8 mouse cellular contexts compared by ENCODE assay signal in genomic region chr5:125052237-125052602, GRCm38 (mm10). TPM values are rescaled to one million over a fixed set of nuclear protein-coding genes. Genes with fewer than 3 reads are reported as not detected.
A peak's percentile ranks its signal among the peaks of the same experiment; 100 is the strongest.
DNase-seq lines count a peak whose midpoint lies in the region; ATAC-seq lines count a peak whose summit lies in the region.

No protein-coding gene starts in this region.

- no peak for DNase-seq in frontal cortex, postnatal 14 days (ENCODE audit: low spot score in 2 of 2)
- peak; percentile 29 for DNase-seq in CD4-positive helper T cell, adult 2 months (ENCODE audit: low read depth, low spot score)
- peak; percentile 48 for DNase-seq in lung, postnatal 14 days
- DNase-seq in kidney, adult 9 months, result no peak
- DNase-seq in embryo, embryonic 10.5 days (ENCODE audit: low spot score), result no peak
- DNase-seq in cerebellum, postnatal 36 days, result no peak

- H3K9me3 ChIP-seq in heart, embryonic 14.5 days (ENCODE audit: control insufficient read depth, low read length), result no peaks in the 10 kb centered on the region

- H3K4me2 ChIP-seq in heart, embryonic 14.5 days (ENCODE audit: low read length), result no peak overlapping the region

- peak overlapping the region; percentile 37 to 60 for H3K27ac ChIP-seq in heart, embryonic 14.5 days (replicated peaks in 1 of 2; ENCODE audit: control insufficient read depth in 1 of 2, insufficient read depth in 1 of 2, low read depth in 2 of 2, low read length in 2 of 2)

- peaks cover 59% of the 10 kb centered on the region for H3K36me3 ChIP-seq in heart, embryonic 14.5 days (ENCODE audit: control insufficient read depth, insufficient read depth, low read length)

- WGBS in heart, embryonic 14.5 days, result 31% methylated on average over 10 of the region's 10 CpGs

- ATAC-seq in frontal cortex, adult (ENCODE audit: low TSS enrichment), result peak; percentile 13; the same call in 1 of the 2 replicates
- no peak for ATAC-seq in heart, embryonic 14.5 days (ENCODE audit: insufficient number of reproducible peaks, insufficient read depth, low FRiP score, low read depth)

- peaks cover 47 to 58% of the 10 kb centered on the region in 2 experiments for H3K4me1 ChIP-seq in heart, embryonic 14.5 days (ENCODE audit: control insufficient read depth in 2 of 2, insufficient read depth in 2 of 2, low read length in 2 of 2)

- no peak overlapping the region for H3K9ac ChIP-seq in heart, embryonic 14.5 days (ENCODE audit: low read length)

- no peaks in the 10 kb centered on the region for H3K27me3 ChIP-seq in heart, embryonic 14.5 days (ENCODE audit: control insufficient read depth, insufficient read depth, low read length)

- no peak overlapping the region for H3K4me3 ChIP-seq in heart, embryonic 14.5 days (ENCODE audit: control insufficient read depth in 1 of 2, insufficient read depth in 1 of 2, low read depth in 1 of 2, low read length in 2 of 2)

RNA-seq across cellular contexts. Expression of gene Rflna, which starts 49.2 kb away (rescaled TPM):
- 1.3 and 1.6 TPM in 2 replicates for polyA plus RNA-seq in heart, embryonic 14.5 days (2014; fragmentation: Nextera tagmentation; extraction: Ambion mirVana)

Comparison
In these comparisons a context has a peak if more than half of its experiments do, and no peak if none do; other contexts are left out.
1. DNase-seq: peak in CD4-positive helper T cell, adult 2 months (single experiment) and lung, postnatal 14 days (single experiment); none in frontal cortex, postnatal 14 days (0 of 2), kidney, adult 9 months (single experiment), embryo, embryonic 10.5 days (single experiment) and cerebellum, postnatal 36 days (0 of 2).